In the genomic region with DNA sequence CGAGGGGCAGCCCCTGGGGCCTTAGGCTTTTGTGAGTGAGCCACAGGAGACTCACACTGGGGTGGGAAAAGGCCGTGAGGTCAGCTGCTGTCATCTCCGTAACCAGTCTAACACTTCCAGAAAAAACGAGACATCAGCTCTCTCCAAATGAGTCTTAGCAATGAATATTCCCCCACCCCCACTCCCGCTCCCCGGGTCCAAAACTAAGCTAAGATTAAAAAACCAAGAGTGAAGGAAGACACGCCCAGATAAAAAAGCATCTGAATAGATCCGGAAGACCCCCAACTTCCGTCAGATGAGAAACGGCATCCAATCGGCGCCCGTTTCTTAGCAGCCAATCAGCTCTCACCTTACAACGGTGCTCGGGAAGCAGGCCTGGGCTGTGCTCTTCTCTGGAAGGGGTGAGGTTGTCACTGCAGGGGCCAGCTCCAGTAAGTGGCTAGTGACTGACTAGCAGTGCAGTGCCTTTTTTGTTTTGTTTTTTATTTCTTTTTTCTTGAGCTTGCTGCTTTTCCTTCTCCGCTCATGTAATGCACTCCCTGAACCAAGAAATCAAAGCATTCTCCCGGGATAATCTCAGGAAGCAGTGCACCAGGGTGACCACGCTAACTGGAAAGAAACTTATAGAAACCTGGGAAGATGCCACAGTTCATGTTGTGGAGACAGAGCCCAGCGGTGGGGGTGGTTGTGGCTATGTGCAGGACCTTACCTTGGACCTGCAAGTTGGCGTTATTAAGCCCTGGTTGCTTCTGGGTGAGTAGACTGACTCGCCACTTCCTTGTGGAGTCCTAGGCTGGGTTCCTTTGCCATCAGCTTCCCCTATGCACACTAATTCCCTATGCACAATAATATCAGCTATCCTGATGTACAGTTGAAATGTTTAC, we compare ENCODE assay signal across 8 mouse cellular contexts. TPM values are rescaled to one million over a fixed set of nuclear protein-coding genes. Genes with fewer than 3 reads are reported as not detected.
DNase-seq lines count a peak whose midpoint lies in the region; ATAC-seq and TF ChIP-seq lines count a peak whose summit lies in the region.

A gene (plus strand): TSS at position 192 of the 884 bp plus-strand sequence.
A gene (plus strand): TSS at position 383 of the 884 bp plus-strand sequence.

- H3K36me3 ChIP-seq in embryonic facial prominence, embryonic 13.5 days, result peaks cover 9% of the 10 kb centered on the region; the same call in 1 of the 2 replicates
- no peaks in the 10 kb centered on the region; the same call in 1 of the 2 replicates for H3K36me3 ChIP-seq in limb, embryonic 14.5 days (ENCODE audit: control insufficient read depth, insufficient read depth, low read length)
- H3K36me3 ChIP-seq in midbrain, postnatal 0 days (ENCODE audit: insufficient read depth, low read length), result no peaks in the 10 kb centered on the region

- H3K27ac ChIP-seq in embryonic facial prominence, embryonic 13.5 days, result peak within 1 kb of the TSS; percentile 74
- peak within 1 kb of the TSS; percentile 28; the same call in 1 of the 2 replicates for H3K27ac ChIP-seq in limb, embryonic 14.5 days (replicated peaks; ENCODE audit: low read depth, low read length)
- H3K27ac ChIP-seq in midbrain, postnatal 0 days (ENCODE audit: low read depth, low read length), result peak within 1 kb of the TSS; percentile 71

- no peaks in the 10 kb centered on the region for H3K27me3 ChIP-seq in embryonic facial prominence, embryonic 13.5 days
- H3K27me3 ChIP-seq in limb, embryonic 14.5 days (ENCODE audit: control insufficient read depth, insufficient read depth, low read length), result no peaks in the 10 kb centered on the region
- H3K27me3 ChIP-seq in midbrain, postnatal 0 days (ENCODE audit: insufficient read depth, low read length), result no peaks in the 10 kb centered on the region

- peak within 1 kb of the TSS; percentile 77 for H3K9ac ChIP-seq in embryonic facial prominence, embryonic 13.5 days
- peak within 1 kb of the TSS; percentile 73 for H3K9ac ChIP-seq in limb, embryonic 14.5 days (ENCODE audit: low read depth, low read length, severe bottlenecking)
- peak within 1 kb of the TSS; percentile 75 for H3K9ac ChIP-seq in midbrain, postnatal 0 days (replicated peaks; ENCODE audit: low read length, poor library complexity, severe bottlenecking)

- WGBS in embryonic facial prominence, embryonic 13.5 days, result 1% methylated on average over 21 of the region's 21 CpGs
- 3% methylated on average over 21 of the region's 21 CpGs for WGBS in limb, embryonic 14.5 days
- 3% methylated on average over 21 of the region's 21 CpGs for WGBS in midbrain, postnatal 0 days

- peak within 1 kb of the TSS; percentile 72 for H3K4me2 ChIP-seq in embryonic facial prominence, embryonic 13.5 days
- peak within 1 kb of the TSS; percentile 61 for H3K4me2 ChIP-seq in limb, embryonic 14.5 days (replicated peaks; ENCODE audit: low read depth, low read length, severe bottlenecking)
- H3K4me2 ChIP-seq in midbrain, postnatal 0 days (ENCODE audit: low read depth, low read length, poor library complexity, severe bottlenecking), result peak within 1 kb of the TSS; percentile 65

- peak; percentile 73; the same call in 1 of the 2 replicates for TF ChIP-seq POLR2A in limb, embryonic 14.5 days (IDR thresholded peaks at IDR 0.05; ENCODE audit: borderline replicate concordance, extremely low read depth, insufficient read depth, insufficient read length)

- peaks cover 8% of the 10 kb centered on the region for H3K4me1 ChIP-seq in embryonic facial prominence, embryonic 13.5 days
- H3K4me1 ChIP-seq in limb, embryonic 14.5 days (ENCODE audit: control insufficient read depth, insufficient read depth, low read length), result peaks cover 3% of the 10 kb centered on the region; the same call in 1 of the 2 replicates
- H3K4me1 ChIP-seq in midbrain, postnatal 0 days (ENCODE audit: insufficient read depth, low read length), result peaks cover 3% of the 10 kb centered on the region; the same call in 1 of the 2 replicates

- DNase-seq in 3134 (ENCODE audit: extremely low read depth, insufficient read length, low spot score), result peak; percentile 74
- peak; percentile 93 to 96 for DNase-seq in adrenal gland, postnatal 36 days
- DNase-seq in heart, adult 8-10 months (ENCODE audit: low spot score), result peak; percentile 98
- peak; percentile 97 for DNase-seq in kidney, adult 9 months
- peak; percentile 97 for DNase-seq in limb, embryonic 14.5 days (ENCODE audit: low spot score)
- peak; percentile 97 for DNase-seq in midbrain, postnatal 0 days (ENCODE audit: low spot score)
- DNase-seq in spleen, postnatal 14 days (ENCODE audit: low spot score in 2 of 2), result peak; percentile 84 to 86

- H3K9me3 ChIP-seq in embryonic facial prominence, embryonic 13.5 days, result no peaks in the 10 kb centered on the region
- no peaks in the 10 kb centered on the region for H3K9me3 ChIP-seq in limb, embryonic 14.5 days (ENCODE audit: control insufficient read depth, low read length)
- H3K9me3 ChIP-seq in midbrain, postnatal 0 days (ENCODE audit: low read length), result no peaks in the 10 kb centered on the region

- TF ChIP-seq CTCF in midbrain, postnatal 0 days (IDR thresholded peaks at IDR 0.05), result no peak

- H3K4me3 ChIP-seq in embryonic facial prominence, embryonic 13.5 days, result peak within 1 kb of the TSS; percentile 67
- peak within 1 kb of the TSS; percentile 59 for H3K4me3 ChIP-seq in limb, embryonic 14.5 days (replicated peaks; ENCODE audit: low read length)
- peak within 1 kb of the TSS; percentile 60 for H3K4me3 ChIP-seq in midbrain, postnatal 0 days (ENCODE audit: low read depth, low read length)

- ATAC-seq in embryonic facial prominence, embryonic 13.5 days (ENCODE audit: insufficient number of reproducible peaks, insufficient read depth, low FRiP score, low TSS enrichment, low read depth), result peak; percentile 98
- ATAC-seq in limb, embryonic 14.5 days (ENCODE audit: low FRiP score, low read depth), result peak; percentile 99
- ATAC-seq in midbrain, postnatal 0 days (ENCODE audit: low FRiP score), result peak; percentile 98

RNA-seq across cellular contexts. Expression of the first gene that starts in this region (rescaled TPM):
- total RNA-seq in adrenal gland, postnatal 36 days (2021), result 10 to 100 TPM; 13.3 to 19.8 TPM
- polyA plus RNA-seq in embryonic facial prominence, embryonic 13.5 days (2015; fragmentation: Nextera tagmentation; extraction: Ambion mirVana), result 16.9 and 20.6 TPM in 2 replicates
- total RNA-seq in heart, adult 8-10 months (2022), result 10 to 100 TPM in 2 of 4 experiments, 1 to 10 TPM in 2; 8.4 to 10.9 (median 9.3) TPM
- 14.8 and 15.0 TPM in 2 replicates for polyA plus RNA-seq in limb, embryonic 14.5 days (2012; rRNA removed)
- polyA plus RNA-seq in limb, embryonic 14.5 days (2014; fragmentation: Nextera tagmentation; extraction: Ambion mirVana), result 19.1 and 20.7 TPM in 2 replicates
- total RNA-seq in midbrain, postnatal 0 days (2014; rRNA removed), result 18.4 and 21.7 TPM in 2 replicates
- polyA plus RNA-seq in midbrain, postnatal 0 days (2015; fragmentation: Nextera tagmentation; extraction: Ambion mirVana), result 10.6 and 11.0 TPM in 2 replicates

RNA-seq across cellular contexts. Expression of the second gene that starts in this region (rescaled TPM):
- 10 to 100 TPM; 24.3 to 27.1 TPM for total RNA-seq in adrenal gland, postnatal 36 days (2021)
- 50.4 and 51.9 TPM in 2 replicates for polyA plus RNA-seq in embryonic facial prominence, embryonic 13.5 days (2015; fragmentation: Nextera tagmentation; extraction: Ambion mirVana)
- 1 to 10 TPM; 5.7 to 9.4 (median 7.4) TPM for total RNA-seq in heart, adult 8-10 months (2022)
- polyA plus RNA-seq in limb, embryonic 14.5 days (2012; rRNA removed), result 43.2 and 65.4 TPM in 2 replicates
- 43.3 and 43.7 TPM in 2 replicates for polyA plus RNA-seq in limb, embryonic 14.5 days (2014; fragmentation: Nextera tagmentation; extraction: Ambion mirVana)
- total RNA-seq in midbrain, postnatal 0 days (2014; rRNA removed), result 48.1 and 62.8 TPM in 2 replicates
- polyA plus RNA-seq in midbrain, postnatal 0 days (2015; fragmentation: Nextera tagmentation; extraction: Ambion mirVana), result 34.4 and 36.7 TPM in 2 replicates

Comparison
In these comparisons a context has a peak if more than half of its experiments do, and no peak if none do; other contexts are left out.
1. Peak in every context shown above with its lines: DNase-seq, ATAC-seq, H3K4me3 ChIP-seq and H3K27ac ChIP-seq.